Mouse (Mus musculus) forebrain, embryonic 14.5 days (tissue): ENCODE results near the gene Gm3173. TPM values are rescaled to one million over a fixed set of nuclear protein-coding genes. Genes with fewer than 3 reads are reported as not detected.
A peak's percentile ranks its signal among the peaks of the same experiment; 100 is the strongest.
"Not testable (repeated sequence)": the region's sequence is repeated elsewhere in the genome, so short reads cannot be mapped to it uniquely, and the experiment has no call there.

Experiments
- ATAC-seq: fragments of 200-750 bp; cut with Nextera tagmentation; 2 replicates; pipeline ENCODE4 v1.8.0; 2017; ENCODE audit warnings: mild to moderate bottlenecking, moderate library complexity
- DNase-seq: peaks from one replicate; pipeline ENCODE4 v3.0.0-alpha.2; 2015; ENCODE audit warnings: low spot score
- H3K27ac ChIP-seq: fragments of 300-500 bp; sonication (generic); 2 replicates; pipeline ENCODE4 v1.5.1; 2014; ENCODE audit warnings: low read depth, mild to moderate bottlenecking, control low read depth, low read length, moderate library complexity
- H3K27me3 ChIP-seq: fragments of 300-500 bp; sonication (generic); replicated peaks from 2 replicates; pipeline ENCODE4 v1.6.1; 2014; ENCODE audit warnings: low read length, control low read depth, mixed read lengths; ENCODE audit not compliant: control insufficient read depth, insufficient read depth
- H3K36me3 ChIP-seq: fragments of 300-500 bp; sonication (generic); 2 replicates; pipeline ENCODE4 v1.6.1; 2014; ENCODE audit warnings: low read length, control low read depth; ENCODE audit not compliant: control insufficient read depth, insufficient read depth
- H3K4me1 ChIP-seq: fragments of 300-500 bp; sonication (generic); 2 replicates; pipeline ENCODE4 v1.6.1; 2014; ENCODE audit warnings: antibody characterized with exemption, low read length, control low read depth; ENCODE audit not compliant: control insufficient read depth, insufficient read depth
- H3K4me2 ChIP-seq: fragments of 300-500 bp; sonication (generic); 2 replicates; pipeline ENCODE4 v1.6.1; 2014; ENCODE audit warnings: mild to moderate bottlenecking, control low read depth, low read length
- H3K4me3 ChIP-seq: fragments of 300-500 bp; sonication (generic); 2 replicates; pipeline ENCODE4 v1.5.1; 2014; ENCODE audit warnings: low read depth, low read length, control low read depth
- H3K9ac ChIP-seq: fragments of 300-500 bp; sonication (generic); 2 replicates; pipeline ENCODE4 v1.6.1; 2014; ENCODE audit warnings: mild to moderate bottlenecking, low read length, control low read depth, moderate library complexity
- H3K9me3 ChIP-seq: fragments of 300-500 bp; sonication (generic); replicated peaks from 2 replicates; pipeline ENCODE4 v1.6.1; 2016; ENCODE audit warnings: low read length, control low read depth, mixed read lengths; ENCODE audit not compliant: control insufficient read depth
- WGBS: fragments of 180-500 bp; shearing (Covaris S2); extraction: QIAGEN DNeasy Blood & Tissue Kit; methylation state at CpG from one replicate; pipeline ENCODE4 v1.1.7; 2014; 5-methylcytosine and 5-hydroxymethylcytosine counted together
- polyA plus RNA-seq: library from polyadenylated mRNA; unstranded; fragments of >200 nt; fragmentation: Nextera tagmentation; extraction: Ambion mirVana; gene quantifications from 2 replicates; pipeline ENCODE4 v1.2.1, GENCODE M21; 2014

Gm3173 gene
- polyA plus RNA-seq, 1 experiment from 2014 or later = not detected

DNA sequence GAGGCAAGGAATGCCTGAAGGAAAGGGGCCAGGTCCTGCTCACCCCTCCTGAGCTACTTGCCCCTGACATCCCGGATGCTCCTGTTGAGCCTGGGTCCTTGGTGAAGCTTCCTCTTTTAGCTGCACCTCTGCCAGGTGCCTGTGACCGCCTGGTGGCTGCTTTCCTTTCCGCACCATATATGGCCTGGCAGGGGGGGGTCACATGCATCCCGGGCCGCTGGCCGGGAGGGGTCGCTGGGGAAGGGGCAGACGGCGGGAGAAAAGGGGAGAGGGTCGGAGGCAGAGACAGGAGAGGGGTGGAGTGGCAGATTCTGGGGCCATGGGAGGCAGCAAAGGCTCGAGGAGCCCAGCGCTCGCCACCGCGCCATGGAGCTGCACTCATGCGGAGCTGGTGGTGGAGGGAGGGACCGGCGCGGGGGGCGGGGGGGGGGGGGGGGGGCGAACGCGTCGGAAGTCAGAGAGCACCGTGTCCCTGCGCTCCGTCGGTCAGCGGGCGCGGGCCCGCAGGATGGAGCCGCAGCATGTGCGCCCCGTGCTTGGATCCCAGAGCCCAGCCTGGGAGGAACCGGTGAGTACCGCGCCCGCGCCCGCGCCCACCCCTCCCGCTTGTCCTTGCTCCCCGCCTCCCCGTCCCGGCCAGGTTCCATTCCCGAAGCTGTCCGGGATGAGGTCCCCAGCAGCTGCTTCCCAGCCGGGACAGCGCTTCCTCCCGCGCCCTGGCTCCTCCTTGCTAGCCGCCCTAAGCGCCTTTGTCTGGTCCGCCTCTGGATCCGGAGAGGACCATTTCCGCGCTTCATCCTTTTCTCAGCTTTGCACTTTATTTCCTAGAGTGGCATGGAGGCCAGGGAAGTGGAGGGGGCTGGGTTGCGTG is 15.6 kb upstream of the Gm3173 start, which contains the start of gene Gm3164:
Gene Gm3164, plus strand, starts transcription at position 484 of the 871 bp plus-strand sequence.
- ATAC-seq (peak; percentile 52; the same call in 1 of the 2 replicates), DNase-seq (peak; percentile 10)
- H3K36me3 ChIP-seq, H3K27ac ChIP-seq, H3K27me3 ChIP-seq, H3K4me1 ChIP-seq, H3K9me3 ChIP-seq: not testable (repeated sequence)
- peak within 1 kb of the TSS; percentile 52 for H3K4me2 ChIP-seq
- under 1% methylated on average over 29 of the region's 59 CpGs for WGBS
- H3K9ac ChIP-seq = peak within 1 kb of the TSS; percentile 56
- peak within 1 kb of the TSS; percentile 37 for H3K4me3 ChIP-seq

DNA sequence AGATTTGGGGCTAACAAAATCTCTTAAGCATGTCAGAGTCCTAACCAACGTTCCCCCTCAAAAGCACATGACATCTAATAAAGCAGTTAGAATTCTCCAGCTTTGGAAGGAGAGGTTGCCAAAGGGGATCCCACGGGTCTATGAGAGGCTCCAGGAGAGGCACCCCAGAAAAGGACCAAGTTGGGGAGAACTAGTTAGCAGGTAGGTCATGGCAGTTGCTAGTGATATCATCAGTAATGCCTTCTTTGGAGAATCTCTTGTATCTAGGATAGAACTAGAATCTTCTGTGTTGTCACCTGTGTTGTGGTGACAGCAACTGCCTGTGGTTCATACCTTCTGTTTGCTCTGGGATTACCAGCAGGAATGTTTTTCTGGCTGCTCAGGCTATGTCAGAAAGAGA is 50.7 kb downstream of the Gm3173 start, which contains the start of gene Gm3182:
Gene Gm3182, plus strand, starts transcription at position 301 of the 400 bp plus-strand sequence.
- H3K4me2 ChIP-seq, H3K4me1 ChIP-seq, ATAC-seq, H3K4me3 ChIP-seq, DNase-seq, H3K27ac ChIP-seq, H3K27me3 ChIP-seq, H3K36me3 ChIP-seq, H3K9ac ChIP-seq, H3K9me3 ChIP-seq: not testable (repeated sequence)
- WGBS = no CpG with 5 or more reads among the region's 2 CpGs

DNA sequence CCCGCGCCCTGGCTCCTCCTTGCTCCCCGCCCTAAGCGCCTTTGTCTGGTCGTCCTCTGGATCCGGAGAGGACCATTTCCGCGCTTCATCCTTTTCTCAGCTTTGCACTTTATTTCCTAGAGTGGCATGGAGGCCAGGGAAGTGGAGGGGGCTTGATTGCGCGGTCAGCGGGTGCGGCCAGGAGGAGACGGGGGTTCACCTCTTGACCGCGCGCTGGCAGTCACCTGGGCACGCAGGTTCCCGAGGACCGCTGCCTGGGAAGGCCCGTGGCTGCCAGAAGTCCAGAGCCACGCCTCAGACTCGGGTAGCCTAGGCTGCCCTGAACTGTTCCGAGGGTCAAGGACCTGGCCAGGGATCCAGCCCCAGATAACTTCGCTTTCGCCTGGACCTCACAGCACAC is 68.6 kb downstream of the Gm3173 start:
- H3K9me3 ChIP-seq, H3K36me3 ChIP-seq, H3K4me1 ChIP-seq, ATAC-seq, H3K27me3 ChIP-seq, H3K9ac ChIP-seq, H3K27ac ChIP-seq: not testable (repeated sequence)
- Histone ChIP-seq H3K4me3 (peak overlapping the region; percentile 25), H3K4me2 (peak overlapping the region; percentile 45)
- 1% methylated on average over 12 of the region's 25 CpGs for WGBS
- peak; percentile 0 for DNase-seq

DNA sequence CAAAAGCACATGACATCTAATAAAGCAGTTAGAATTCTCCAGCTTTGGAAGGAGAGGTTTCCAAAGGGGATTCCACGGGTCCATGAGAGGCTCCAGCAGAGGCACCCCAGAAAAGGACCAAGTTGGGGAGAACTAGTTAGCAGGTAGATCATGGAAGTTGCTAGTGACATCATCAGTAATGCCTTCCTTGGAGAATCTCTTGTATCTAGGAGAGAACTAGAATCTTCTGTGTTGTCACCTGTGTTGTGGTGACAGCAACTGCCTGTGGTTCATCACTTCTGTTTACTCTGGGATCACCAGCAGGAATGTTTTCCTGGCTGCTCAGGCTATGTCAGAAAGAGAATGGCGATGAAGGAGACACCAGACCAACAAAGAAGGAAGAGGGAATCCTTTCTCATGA is 124.3 kb downstream of the Gm3173 start, which contains the start of gene Gm3047:
Gene Gm3047, plus strand, starts transcription at position 301 of the 400 bp plus-strand sequence.
- not testable (repeated sequence) for ATAC-seq, H3K4me3 ChIP-seq
- no CpG with 5 or more reads among the region's 2 CpGs for WGBS

More for the DNA sequence above, 124.3 kb downstream of the Gm3173 start, which contains the start of gene Gm3047:
- not testable (repeated sequence) for H3K9me3 ChIP-seq, H3K36me3 ChIP-seq, H3K27ac ChIP-seq, H3K4me2 ChIP-seq, H3K4me1 ChIP-seq, DNase-seq, H3K9ac ChIP-seq, H3K27me3 ChIP-seq

Other genes starting within 250 kb of the Gm3173 start
- 6.9 and 7.9 TPM in 2 replicates for gene Gm2974, start 248.4 kb upstream of the Gm3173 start, polyA plus RNA-seq
- gene Gm3138, start 181.4 kb upstream of the Gm3173 start, polyA plus RNA-seq = not detected in 2 replicates
- not detected in 2 replicates for gene Gm3149, start 113.7 kb upstream of the Gm3173 start, polyA plus RNA-seq
- 4.5 and 5.6 TPM in 2 replicates for gene 2610042L04Rik, start 96.2 kb upstream of the Gm3173 start, polyA plus RNA-seq
- gene Gm3159, start 33.5 kb upstream of the Gm3173 start, polyA plus RNA-seq = not detected in 2 replicates
- 3.4 and 4.1 TPM in 2 replicates for gene Gm3164, start 15.5 kb upstream of the Gm3173 start, polyA plus RNA-seq
- not detected in 2 replicates for gene Gm3182, start 50.8 kb downstream of the Gm3173 start, polyA plus RNA-seq
- not detected in 2 replicates for gene Gm3047, start 124.4 kb downstream of the Gm3173 start, polyA plus RNA-seq
- gene Gm8159, start 201.4 kb downstream of the Gm3173 start, polyA plus RNA-seq = not detected in 2 replicates
- 0.67 and 0.69 TPM in 2 replicates for gene Gm3239, start 233.2 kb downstream of the Gm3173 start, polyA plus RNA-seq